Mouse (Mus musculus) midbrain, embryonic 11.5 days (tissue): ENCODE data around the gene Osbpl10. TPM values are rescaled to one million over a fixed set of nuclear protein-coding genes. Genes with fewer than 3 reads are reported as not detected.

Experiments
- ATAC-seq: fragments of 200-750 bp; cut with Nextera tagmentation; 2 replicates; pipeline ENCODE4 v1.8.0; 2017; ENCODE audit warnings: moderate TSS enrichment, moderate library complexity; ENCODE audit not compliant: low FRiP score
- DNase-seq: peaks from one replicate; pipeline ENCODE4 v3.0.0; 2015; ENCODE audit warnings: low spot score; ENCODE audit errors: missing footprints
- H3K27ac ChIP-seq: fragments of 300-500 bp; sonication (generic); 2 replicates; pipeline ENCODE4 v1.5.1; 2014; ENCODE audit warnings: low read depth, low read length
- H3K27me3 ChIP-seq: fragments of 300-500 bp; sonication (generic); 2 replicates; pipeline ENCODE4 v1.6.1; 2014; ENCODE audit warnings: mild to moderate bottlenecking, low read length, moderate library complexity, mixed read lengths; ENCODE audit not compliant: control insufficient read depth, insufficient read depth
- H3K36me3 ChIP-seq: fragments of 300-500 bp; sonication (generic); 2 replicates; pipeline ENCODE4 v1.6.1; 2014; ENCODE audit warnings: mild to moderate bottlenecking, low read length, moderate library complexity, mixed read lengths; ENCODE audit not compliant: control insufficient read depth, insufficient read depth
- H3K4me1 ChIP-seq: fragments of 300-500 bp; sonication (generic); 2 replicates; pipeline ENCODE4 v1.6.1; 2014; ENCODE audit warnings: low read length; ENCODE audit not compliant: control insufficient read depth, insufficient read depth
- H3K4me2 ChIP-seq: fragments of 300-500 bp; sonication (generic); 2 replicates; pipeline ENCODE4 v1.6.1; 2014; ENCODE audit warnings: mild to moderate bottlenecking, moderate library complexity
- H3K4me3 ChIP-seq: fragments of 300-500 bp; sonication (generic); 2 replicates; pipeline ENCODE4 v1.5.1; 2014; ENCODE audit warnings: low read depth, low read length
- H3K9ac ChIP-seq: fragments of 300-500 bp; sonication (generic); 2 replicates; pipeline ENCODE4 v1.6.1; 2014; ENCODE audit warnings: low read length
- H3K9me3 ChIP-seq: fragments of 300-500 bp; sonication (generic); 2 replicates; pipeline ENCODE4 v1.6.1; 2016; ENCODE audit warnings: low read length; ENCODE audit not compliant: control insufficient read depth
- WGBS: fragments of 180-500 bp; shearing (Covaris S2); extraction: QIAGEN DNeasy Blood & Tissue Kit; methylation state at CpG from one replicate; pipeline ENCODE4 v1.1.7; 2014; 5-methylcytosine and 5-hydroxymethylcytosine counted together
- polyA plus RNA-seq: library from polyadenylated mRNA; unstranded; fragments of >200 nt; fragmentation: Nextera tagmentation; extraction: Ambion mirVana; gene quantifications from 2 replicates; pipeline ENCODE4 v1.2.1, GENCODE M21; 2014

Osbpl10 gene
- polyA plus RNA-seq, 1 experiment from 2014 or later, result 1.1 TPM

DNA sequence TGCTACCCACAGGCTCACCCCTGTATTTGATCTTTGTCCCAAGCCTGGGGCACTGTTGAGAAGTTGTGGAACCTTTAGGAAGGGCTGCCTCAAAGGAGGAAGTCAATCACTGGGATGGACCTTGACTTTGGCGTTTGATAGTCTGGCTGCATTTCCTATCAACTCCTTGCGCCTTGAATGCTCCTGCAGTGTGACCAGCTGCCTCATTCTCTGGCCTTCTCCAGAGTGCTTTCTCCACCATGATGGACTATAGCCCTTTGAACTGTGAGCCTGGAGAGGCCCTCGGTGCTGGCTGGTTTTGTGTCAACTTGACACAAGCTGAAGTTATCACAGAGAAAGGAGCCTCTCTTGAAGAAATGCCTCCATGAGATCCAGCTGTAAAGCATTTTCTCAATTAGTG is 33.7 kb upstream of the Osbpl10 start:
- no peak for ATAC-seq

DNA sequence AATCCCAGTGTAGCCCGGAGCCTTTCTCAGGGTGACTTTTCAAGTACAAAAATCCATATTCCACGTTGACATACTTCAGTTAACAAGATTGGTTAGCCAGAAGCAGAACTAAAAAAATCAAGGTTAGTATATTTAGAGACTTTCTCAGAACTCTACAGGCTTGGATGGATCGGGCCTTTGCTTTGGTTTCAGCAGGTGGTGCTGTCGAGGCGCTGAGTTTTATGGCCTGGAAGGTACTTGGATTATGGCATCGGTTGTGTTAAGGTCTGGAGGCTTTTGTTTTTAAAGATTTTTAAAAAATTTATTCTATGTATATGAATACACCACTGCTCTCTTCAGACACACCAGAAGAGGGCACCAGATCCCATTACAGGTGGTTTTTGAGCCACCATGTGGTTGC is 32.8 kb upstream of the Osbpl10 start:
- DNase-seq (no peak), ATAC-seq (no peak)
- Histone ChIP-seq H3K9me3 (no peaks in the 10 kb centered on the region; the same call in 1 of the 2 replicates), H3K36me3 (no peaks in the 10 kb centered on the region), H3K9ac (no peak overlapping the region), H3K27ac (no peak overlapping the region), H3K4me2 (no peak overlapping the region), H3K4me3 (no peak overlapping the region), H3K4me1 (no peaks in the 10 kb centered on the region), H3K27me3 (no peaks in the 10 kb centered on the region)
- 89% methylated on average over 6 of the region's 6 CpGs for WGBS

More for the DNA sequence above, 33.7 kb upstream of the Osbpl10 start:
- 82% methylated on average over 3 of the region's 3 CpGs for WGBS
- Histone ChIP-seq H3K36me3 (no peaks in the 10 kb centered on the region), H3K4me1 (no peaks in the 10 kb centered on the region), H3K4me3 (no peak overlapping the region), H3K27me3 (no peaks in the 10 kb centered on the region), H3K4me2 (no peak overlapping the region), H3K9ac (no peak overlapping the region), H3K9me3 (no peaks in the 10 kb centered on the region; the same call in 1 of the 2 replicates), H3K27ac (no peak overlapping the region)
- DNase-seq, result no peak

DNA sequence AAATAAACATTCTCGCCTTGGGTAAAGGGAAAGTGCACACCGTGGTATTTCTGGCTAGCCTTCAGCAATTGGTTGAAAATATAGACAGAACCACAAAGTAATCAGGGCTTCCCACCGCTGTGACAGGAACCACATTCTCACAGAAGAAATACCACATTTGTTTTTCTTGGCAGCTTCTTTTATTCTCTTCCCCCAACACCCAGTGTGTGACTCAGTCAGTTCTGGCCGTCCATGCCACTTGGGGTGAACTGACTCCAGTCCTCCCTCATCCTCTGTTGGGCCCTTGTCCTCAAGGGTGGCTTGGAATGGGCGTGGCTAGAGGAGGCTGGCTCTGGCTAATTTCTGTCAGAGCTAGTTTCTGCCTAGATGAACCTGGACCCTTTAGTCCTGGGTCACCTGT is 30.0 kb upstream of the Osbpl10 start:
- Histone ChIP-seq H3K9me3 (no peaks in the 10 kb centered on the region), H3K4me3 (no peak overlapping the region), H3K9ac (no peak overlapping the region), H3K4me1 (no peaks in the 10 kb centered on the region), H3K4me2 (no peak overlapping the region), H3K36me3 (no peaks in the 10 kb centered on the region), H3K27ac (no peak overlapping the region), H3K27me3 (no peaks in the 10 kb centered on the region)
- DNase-seq, result no peak
- no peak for ATAC-seq
- 67% methylated on average over 5 of the region's 5 CpGs for WGBS

DNA sequence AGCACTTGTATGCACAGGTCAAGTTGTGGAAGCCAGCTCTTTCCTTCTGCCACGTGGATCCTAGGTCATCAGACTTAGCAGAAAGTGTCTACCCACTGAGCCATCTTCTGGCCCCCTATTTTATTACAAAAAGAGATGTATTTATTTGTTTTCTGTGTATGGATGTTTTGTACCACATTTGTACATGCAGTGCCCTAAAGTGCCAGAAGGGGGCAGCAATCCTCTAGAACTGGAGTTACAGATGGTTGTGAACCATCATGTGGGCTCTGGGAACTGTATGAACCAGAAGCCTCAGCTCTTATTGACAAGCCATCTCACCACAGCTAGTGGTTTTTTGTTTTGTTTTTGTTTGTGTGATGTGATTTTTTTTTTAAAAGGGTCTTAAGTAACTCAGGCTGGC is 25.5 kb upstream of the Osbpl10 start:
- WGBS, result 40% methylated on average over 1 of the region's 1 CpGs
- DNase-seq (no peak), ATAC-seq (no peak)
- Histone ChIP-seq H3K9me3 (no peaks in the 10 kb centered on the region), H3K4me1 (no peaks in the 10 kb centered on the region), H3K27me3 (no peaks in the 10 kb centered on the region), H3K4me3 (no peak overlapping the region), H3K9ac (no peak overlapping the region), H3K36me3 (no peaks in the 10 kb centered on the region), H3K4me2 (no peak overlapping the region), H3K27ac (no peak overlapping the region)

DNA sequence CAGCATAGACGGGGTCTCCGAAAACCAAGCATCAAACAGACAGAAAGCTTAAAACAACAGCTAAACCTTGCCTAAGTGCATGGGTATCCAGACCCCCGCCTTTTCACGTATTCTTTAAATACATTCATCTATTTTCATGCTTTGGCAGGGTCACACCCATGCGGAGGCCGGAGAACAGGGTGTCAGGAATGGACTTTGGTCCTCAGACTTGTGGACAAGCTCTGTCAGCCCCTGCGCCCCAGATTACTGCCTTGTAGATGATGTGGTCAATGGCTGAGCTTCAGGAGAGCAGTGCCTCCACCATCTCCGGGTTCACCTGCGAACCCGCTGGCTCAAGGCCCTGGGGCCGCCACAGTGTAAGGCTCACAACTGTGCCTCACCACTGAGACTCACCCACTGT is 23.0 kb upstream of the Osbpl10 start:
- ATAC-seq (no peak), DNase-seq (no peak)
- Histone ChIP-seq H3K4me2 (no peak overlapping the region), H3K4me1 (no peaks in the 10 kb centered on the region), H3K36me3 (no peaks in the 10 kb centered on the region), H3K4me3 (no peak overlapping the region), H3K27ac (no peak overlapping the region), H3K9ac (no peak overlapping the region), H3K9me3 (no peaks in the 10 kb centered on the region), H3K27me3 (no peaks in the 10 kb centered on the region)
- WGBS, result 93% methylated on average over 11 of the region's 11 CpGs

DNA sequence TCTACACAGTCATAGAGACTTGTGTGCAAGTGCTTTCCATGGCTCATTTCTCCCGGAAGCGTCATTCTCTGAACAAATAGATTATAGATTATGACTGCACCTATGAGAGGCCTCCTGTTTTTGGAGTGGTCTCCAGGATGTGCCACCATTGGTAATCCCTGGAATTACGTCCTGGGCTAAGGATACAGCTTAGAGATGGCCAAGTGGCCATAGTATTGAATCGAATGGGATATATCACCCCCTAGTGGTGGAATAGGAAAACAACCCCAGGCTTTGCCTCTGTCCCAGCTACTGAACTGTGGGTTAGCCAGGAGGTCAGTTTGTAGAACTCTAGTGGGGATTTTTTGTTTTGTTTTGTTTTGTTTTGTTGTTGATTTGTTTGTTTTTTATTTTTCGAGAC is 21.4 kb upstream of the Osbpl10 start:
- DNase-seq, result peak; percentile 91
- H3K27ac ChIP-seq, result no peak overlapping the region
- no peaks in the 10 kb centered on the region for H3K36me3 ChIP-seq
- H3K4me2 ChIP-seq, result no peak overlapping the region
- H3K27me3 ChIP-seq, result no peaks in the 10 kb centered on the region
- no peaks in the 10 kb centered on the region for H3K4me1 ChIP-seq
- no peak overlapping the region for H3K9ac ChIP-seq
- ATAC-seq, result peak; percentile 46; the same call in 1 of the 2 replicates
- no peak overlapping the region for H3K4me3 ChIP-seq
- no peaks in the 10 kb centered on the region for H3K9me3 ChIP-seq
- WGBS, result 49% methylated on average over 5 of the region's 5 CpGs

DNA sequence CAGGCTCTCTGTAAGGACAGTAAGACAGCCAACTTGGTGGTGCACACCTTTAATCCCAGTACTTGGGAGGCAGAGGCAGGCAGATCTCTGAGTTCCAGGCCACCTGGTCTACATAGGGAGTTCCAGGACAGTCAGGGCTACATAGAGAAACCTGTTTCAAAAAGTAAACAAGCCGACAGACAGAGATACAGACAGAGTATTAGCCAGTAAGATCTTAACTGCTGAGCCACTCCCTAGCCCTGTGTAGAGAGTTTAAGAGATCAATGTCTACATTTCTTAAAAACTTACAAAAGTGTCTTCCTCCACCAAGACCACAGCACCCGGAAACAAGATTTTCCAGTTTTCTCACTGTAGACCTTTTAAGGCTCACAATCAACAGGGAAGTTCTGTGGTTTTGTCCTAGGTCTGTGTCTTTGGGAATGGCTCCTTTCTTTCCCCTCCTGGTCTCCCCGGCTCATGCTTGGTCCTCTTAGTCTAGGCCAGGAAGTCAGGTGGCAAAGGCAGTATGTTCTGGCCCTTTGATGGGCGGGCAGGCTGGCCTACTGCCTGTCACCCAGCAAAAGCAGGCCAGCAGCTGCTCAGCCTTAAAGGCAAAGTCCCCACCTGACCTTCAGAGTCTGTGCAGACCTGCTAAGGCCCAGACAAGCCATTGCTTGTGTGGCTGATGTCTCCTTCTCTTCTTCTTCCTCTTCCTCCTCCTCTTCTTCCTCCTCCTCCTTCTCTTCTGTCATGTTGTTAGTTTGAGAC is 18.2 kb upstream of the Osbpl10 start:
- ATAC-seq (no peak), DNase-seq (no peak)
- Histone ChIP-seq H3K4me2 (no peak overlapping the region), H3K4me3 (no peak overlapping the region), H3K4me1 (no peaks in the 10 kb centered on the region), H3K9ac (no peak overlapping the region), H3K27ac (no peak overlapping the region), H3K36me3 (no peaks in the 10 kb centered on the region), H3K9me3 (no peaks in the 10 kb centered on the region), H3K27me3 (no peaks in the 10 kb centered on the region)
- 83% methylated on average over 4 of the region's 4 CpGs for WGBS

DNA sequence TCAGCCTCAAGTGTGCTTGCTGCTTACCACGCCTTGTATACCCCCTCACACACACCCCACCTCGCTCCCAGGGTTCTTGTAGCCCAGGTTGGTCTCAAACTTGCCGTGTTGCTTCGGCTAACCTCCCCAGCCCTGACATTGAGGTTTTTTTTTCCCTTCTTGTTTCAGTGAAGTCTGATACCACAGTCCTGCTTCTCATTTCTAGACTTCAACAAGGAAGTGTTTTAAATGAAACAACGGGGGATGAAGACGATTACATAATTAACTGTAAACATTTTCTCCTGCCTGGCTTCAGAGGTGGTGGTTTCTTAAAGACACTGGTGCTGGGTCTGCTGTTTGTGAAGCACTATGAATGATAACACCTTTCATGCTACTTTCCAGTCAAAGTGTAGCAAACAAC is 17.5 kb upstream of the Osbpl10 start:
- no peaks in the 10 kb centered on the region for H3K36me3 ChIP-seq
- no peak overlapping the region for H3K4me3 ChIP-seq
- H3K4me1 ChIP-seq, result no peaks in the 10 kb centered on the region
- H3K9me3 ChIP-seq, result no peaks in the 10 kb centered on the region
- DNase-seq (no peak), ATAC-seq (no peak)
- no peak overlapping the region for H3K9ac ChIP-seq
- no peak overlapping the region for H3K4me2 ChIP-seq
- no peaks in the 10 kb centered on the region for H3K27me3 ChIP-seq
- WGBS, result 87% methylated on average over 6 of the region's 6 CpGs
- H3K27ac ChIP-seq, result no peak overlapping the region

DNA sequence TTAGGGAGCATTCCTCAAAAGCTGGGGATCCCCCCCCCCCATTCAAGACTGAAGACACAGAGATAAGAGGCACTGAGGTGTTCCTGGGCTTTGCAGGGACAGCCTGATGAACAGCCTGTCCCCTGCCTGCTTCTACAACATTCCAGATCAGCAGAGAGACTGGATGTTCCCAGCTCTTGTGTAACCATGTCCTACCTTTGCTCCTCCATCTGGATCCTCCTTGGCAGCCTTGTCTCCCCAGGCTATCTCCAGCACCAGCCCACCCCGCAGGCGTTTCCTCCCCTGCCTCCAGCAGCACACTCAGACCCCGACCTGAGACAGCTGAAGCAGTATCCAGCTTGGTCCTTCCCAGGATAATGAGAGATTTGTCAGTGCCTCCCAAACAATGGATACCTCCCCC is 14.3 kb upstream of the Osbpl10 start:
- ATAC-seq (no peak), DNase-seq (no peak)
- WGBS, result 63% methylated on average over 3 of the region's 3 CpGs
- no peaks in the 10 kb centered on the region for H3K4me1 ChIP-seq
- H3K27ac ChIP-seq, result no peak overlapping the region
- H3K4me3 ChIP-seq, result no peak overlapping the region
- no peak overlapping the region for H3K9ac ChIP-seq
- no peaks in the 10 kb centered on the region for H3K36me3 ChIP-seq
- H3K27me3 ChIP-seq, result no peaks in the 10 kb centered on the region
- H3K9me3 ChIP-seq, result no peaks in the 10 kb centered on the region
- no peak overlapping the region for H3K4me2 ChIP-seq
